Mouse (Mus musculus) C2C12 (cell line): ENCODE results near the gene Lcn12.

Experiments
- CEBPB ChIP-seq: IDR thresholded peaks from one replicate; pipeline ENCODE4 v1.6.1; 2011; ENCODE audit warnings: low read depth, mild to moderate bottlenecking, control low read depth, moderate library complexity
- CTCF ChIP-seq: IDR thresholded peaks from one replicate; pipeline ENCODE4 v1.5.1; 2011; ENCODE audit not compliant: control insufficient read depth, insufficient read depth, insufficient read length
- FOSL1 ChIP-seq: IDR thresholded peaks from one replicate; pipeline ENCODE4 v1.8.0; 2011; ENCODE audit warnings: mild to moderate bottlenecking, low read length; ENCODE audit not compliant: poor library complexity, insufficient read depth, severe bottlenecking
- MAX ChIP-seq: IDR thresholded peaks from one replicate; pipeline ENCODE4 v1.6.1; 2011; ENCODE audit warnings: mild to moderate bottlenecking, control low read depth
- MYOD1 ChIP-seq: IDR thresholded peaks from one replicate; pipeline ENCODE4 v1.6.1; 2011; ENCODE audit warnings: low read depth; ENCODE audit not compliant: control insufficient read depth, insufficient read length
- USF1 ChIP-seq: IDR thresholded peaks from one replicate; pipeline ENCODE4 v1.6.1; 2011; ENCODE audit warnings: low read depth, mild to moderate bottlenecking, control low read depth, moderate library complexity

GRCm38 (mm10) chr2:25482969-25483368 is 10.7 kb downstream of the Lcn12 start:
- TF ChIP-seq USF1 (no peak), MAX (no peak), CEBPB (no peak), CTCF (no peak), FOSL1 (no peak), MYOD1 (no peak)
